Mouse (Mus musculus) forebrain, embryonic 14.5 days (tissue): ENCODE data around the gene Slc25a26. TPM values are rescaled to one million over a fixed set of nuclear protein-coding genes. Genes with fewer than 3 reads are reported as not detected.
A peak's percentile ranks its signal among the peaks of the same experiment; 100 is the strongest.

Experiments used
- ATAC-seq: fragments of 200-750 bp; cut with Nextera tagmentation; 2 replicates; pipeline ENCODE4 v1.8.0; 2017; ENCODE audit warnings: mild to moderate bottlenecking, moderate library complexity
- DNase-seq: peaks from one replicate; pipeline ENCODE4 v3.0.0-alpha.2; 2015; ENCODE audit warnings: low spot score
- H3K27ac ChIP-seq: fragments of 300-500 bp; sonication (generic); 2 replicates; pipeline ENCODE4 v1.5.1; 2014; ENCODE audit warnings: low read depth, mild to moderate bottlenecking, control low read depth, low read length, moderate library complexity
- H3K27me3 ChIP-seq: fragments of 300-500 bp; sonication (generic); replicated peaks from 2 replicates; pipeline ENCODE4 v1.6.1; 2014; ENCODE audit warnings: low read length, control low read depth, mixed read lengths; ENCODE audit not compliant: control insufficient read depth, insufficient read depth
- H3K36me3 ChIP-seq: fragments of 300-500 bp; sonication (generic); 2 replicates; pipeline ENCODE4 v1.6.1; 2014; ENCODE audit warnings: low read length, control low read depth; ENCODE audit not compliant: control insufficient read depth, insufficient read depth
- H3K4me1 ChIP-seq: fragments of 300-500 bp; sonication (generic); 2 replicates; pipeline ENCODE4 v1.6.1; 2014; ENCODE audit warnings: antibody characterized with exemption, low read length, control low read depth; ENCODE audit not compliant: control insufficient read depth, insufficient read depth
- H3K4me2 ChIP-seq: fragments of 300-500 bp; sonication (generic); 2 replicates; pipeline ENCODE4 v1.6.1; 2014; ENCODE audit warnings: mild to moderate bottlenecking, control low read depth, low read length
- H3K4me3 ChIP-seq: fragments of 300-500 bp; sonication (generic); 2 replicates; pipeline ENCODE4 v1.5.1; 2014; ENCODE audit warnings: low read depth, low read length, control low read depth
- H3K9ac ChIP-seq: fragments of 300-500 bp; sonication (generic); 2 replicates; pipeline ENCODE4 v1.6.1; 2014; ENCODE audit warnings: mild to moderate bottlenecking, low read length, control low read depth, moderate library complexity
- H3K9me3 ChIP-seq: fragments of 300-500 bp; sonication (generic); replicated peaks from 2 replicates; pipeline ENCODE4 v1.6.1; 2016; ENCODE audit warnings: low read length, control low read depth, mixed read lengths; ENCODE audit not compliant: control insufficient read depth
- WGBS: fragments of 180-500 bp; shearing (Covaris S2); extraction: QIAGEN DNeasy Blood & Tissue Kit; methylation state at CpG from one replicate; pipeline ENCODE4 v1.1.7; 2014; 5-methylcytosine and 5-hydroxymethylcytosine counted together
- polyA plus RNA-seq: library from polyadenylated mRNA; unstranded; fragments of >200 nt; fragmentation: Nextera tagmentation; extraction: Ambion mirVana; gene quantifications from 2 replicates; pipeline ENCODE4 v1.2.1, GENCODE M21; 2014

The Slc25a26 gene
- polyA plus RNA-seq, 1 experiment from 2014 or later: 7.4 TPM

DNA sequence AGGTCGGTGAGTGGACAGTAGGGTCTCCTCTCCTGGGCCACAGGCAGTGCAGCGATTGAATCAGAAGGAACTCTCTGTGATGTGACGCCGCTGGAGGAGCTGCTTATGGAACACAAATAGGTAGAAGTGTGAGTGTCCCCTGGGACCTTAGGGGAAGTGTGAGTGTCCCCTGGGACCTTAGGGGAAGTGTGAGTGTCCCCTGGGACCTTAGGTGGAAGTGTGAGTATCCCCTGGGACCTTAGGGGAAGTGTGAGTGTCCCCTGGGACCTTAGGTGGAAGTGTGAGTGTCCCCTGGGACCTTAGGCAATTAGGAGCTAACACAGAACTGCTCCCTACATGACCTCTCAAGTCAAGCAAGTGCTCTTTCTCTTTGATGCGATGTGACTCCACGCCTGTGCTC lies 18.0 kb downstream of the Slc25a26 start:
- Histone ChIP-seq H3K4me2 (no peak overlapping the region), H3K4me1 (no peaks in the 10 kb centered on the region), H3K4me3 (no peak overlapping the region), H3K27ac (no peak overlapping the region), H3K27me3 (no peaks in the 10 kb centered on the region), H3K36me3 (no peaks in the 10 kb centered on the region), H3K9ac (no peak overlapping the region), H3K9me3 (no peaks in the 10 kb centered on the region)
- 93% methylated on average over 6 of the region's 6 CpGs for WGBS
- ATAC-seq (no peak), DNase-seq (no peak)

DNA sequence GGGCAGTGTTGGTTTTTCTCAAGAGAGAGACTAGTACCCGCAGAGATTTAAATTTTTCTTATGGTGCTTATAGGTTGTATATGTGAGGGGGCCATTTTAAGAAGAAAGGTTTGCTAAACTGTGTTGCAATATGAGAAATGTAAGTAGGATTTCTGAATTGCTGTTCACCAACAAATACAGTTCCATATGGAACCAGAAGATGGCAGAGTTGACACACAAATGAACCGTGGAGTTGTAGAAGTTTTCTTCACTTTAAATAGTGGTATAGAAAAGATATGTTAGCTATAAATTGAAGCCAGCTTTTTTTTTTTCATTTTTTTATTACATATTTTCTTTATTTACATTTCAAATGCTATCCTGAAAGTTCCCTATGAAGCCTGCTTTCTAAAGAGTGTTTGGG lies 24.2 kb downstream of the Slc25a26 start:
- peak; percentile 81 for DNase-seq
- no peaks in the 10 kb centered on the region for H3K36me3 ChIP-seq
- H3K27ac ChIP-seq: no peak overlapping the region
- no peak overlapping the region for H3K9ac ChIP-seq
- no peaks in the 10 kb centered on the region for H3K4me1 ChIP-seq
- WGBS: 39% methylated on average over 2 of the region's 2 CpGs
- no peak for ATAC-seq
- no peak overlapping the region for H3K4me3 ChIP-seq
- H3K27me3 ChIP-seq: no peaks in the 10 kb centered on the region
- no peak overlapping the region for H3K4me2 ChIP-seq
- H3K9me3 ChIP-seq: no peaks in the 10 kb centered on the region

DNA sequence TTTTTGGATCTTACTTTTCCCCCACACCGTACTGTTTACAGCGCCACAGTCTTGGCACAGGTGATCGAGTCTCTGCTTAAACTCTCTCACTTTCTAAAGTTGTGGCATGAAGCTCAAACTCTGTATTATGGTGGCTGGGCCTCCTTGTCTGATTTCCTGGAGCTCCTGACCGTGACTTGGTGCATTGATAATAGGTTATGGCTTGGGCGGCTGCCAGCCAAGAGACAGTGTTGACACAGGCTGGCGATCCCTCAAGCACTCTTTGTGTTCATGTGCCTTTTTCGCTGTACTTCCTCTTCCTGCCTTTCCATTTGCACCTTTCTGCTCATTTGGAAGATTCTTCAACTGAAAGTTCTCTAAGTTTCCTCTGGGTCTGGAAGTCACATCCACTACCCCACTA lies 30.6 kb downstream of the Slc25a26 start:
- Histone ChIP-seq H3K9ac (no peak overlapping the region), H3K4me3 (no peak overlapping the region), H3K4me1 (no peaks in the 10 kb centered on the region), H3K27me3 (no peaks in the 10 kb centered on the region), H3K9me3 (no peaks in the 10 kb centered on the region), H3K27ac (no peak overlapping the region), H3K36me3 (no peaks in the 10 kb centered on the region), H3K4me2 (no peak overlapping the region)
- ATAC-seq (no peak), DNase-seq (no peak)
- 72% methylated on average over 7 of the region's 7 CpGs for WGBS

DNA sequence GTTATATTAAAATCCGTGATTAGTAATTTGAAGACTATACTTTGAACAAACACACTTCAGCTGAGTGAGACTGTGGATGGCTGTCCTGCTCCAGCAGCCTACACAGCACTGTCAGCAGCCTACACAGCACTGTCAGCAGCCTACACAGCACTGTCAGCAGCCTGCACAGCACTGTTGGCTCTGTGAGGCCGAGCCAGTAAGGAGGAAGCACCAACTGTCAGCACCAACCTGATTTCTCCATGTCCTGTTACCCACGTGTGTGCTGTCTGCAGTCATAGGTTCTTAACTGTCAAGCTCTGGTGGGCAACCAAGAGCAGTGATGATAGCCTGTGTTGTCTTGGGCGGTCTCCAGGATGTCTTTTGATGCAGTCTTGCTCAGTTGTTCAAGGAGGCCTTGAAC lies 32.0 kb downstream of the Slc25a26 start:
- no peak overlapping the region for H3K9ac ChIP-seq
- DNase-seq (no peak), ATAC-seq (no peak)
- no peaks in the 10 kb centered on the region for H3K9me3 ChIP-seq
- H3K27me3 ChIP-seq: no peaks in the 10 kb centered on the region
- no peak overlapping the region for H3K4me2 ChIP-seq
- H3K4me1 ChIP-seq: no peaks in the 10 kb centered on the region
- H3K36me3 ChIP-seq: no peaks in the 10 kb centered on the region
- H3K27ac ChIP-seq: no peak overlapping the region
- 88% methylated on average over 4 of the region's 4 CpGs for WGBS
- no peak overlapping the region for H3K4me3 ChIP-seq

DNA sequence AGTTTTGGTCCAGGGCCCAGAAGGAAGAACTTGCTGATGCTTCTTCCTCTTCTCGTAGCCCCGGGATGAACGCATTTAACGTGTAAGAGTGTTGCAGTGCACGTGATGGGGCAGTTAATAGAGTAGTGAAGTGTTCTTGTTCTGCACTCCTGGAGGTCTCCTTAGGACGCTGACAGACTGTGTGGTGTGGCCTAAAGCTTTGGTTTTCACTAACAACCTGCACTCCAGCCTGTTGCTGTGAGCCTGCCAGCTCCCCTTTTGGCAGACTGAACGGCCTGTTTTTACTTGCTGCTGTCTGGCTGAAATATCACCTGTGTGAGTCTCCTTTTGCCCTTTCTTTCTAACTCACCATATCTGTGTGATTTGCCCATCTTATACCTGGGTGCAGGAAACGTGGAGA lies 36.3 kb downstream of the Slc25a26 start:
- Histone ChIP-seq H3K36me3 (no peaks in the 10 kb centered on the region), H3K27me3 (no peaks in the 10 kb centered on the region), H3K4me1 (no peaks in the 10 kb centered on the region; the same call in 1 of the 2 replicates), H3K4me2 (no peak overlapping the region), H3K9me3 (no peaks in the 10 kb centered on the region), H3K9ac (no peak overlapping the region), H3K4me3 (no peak overlapping the region), H3K27ac (0 out of 2 replicates have a peak overlapping the region, but pooled peaks have one; percentile 5)
- DNase-seq: peak; percentile 40
- 40% methylated on average over 8 of the region's 8 CpGs for WGBS
- peak; percentile 37; the same call in 1 of the 2 replicates for ATAC-seq

DNA sequence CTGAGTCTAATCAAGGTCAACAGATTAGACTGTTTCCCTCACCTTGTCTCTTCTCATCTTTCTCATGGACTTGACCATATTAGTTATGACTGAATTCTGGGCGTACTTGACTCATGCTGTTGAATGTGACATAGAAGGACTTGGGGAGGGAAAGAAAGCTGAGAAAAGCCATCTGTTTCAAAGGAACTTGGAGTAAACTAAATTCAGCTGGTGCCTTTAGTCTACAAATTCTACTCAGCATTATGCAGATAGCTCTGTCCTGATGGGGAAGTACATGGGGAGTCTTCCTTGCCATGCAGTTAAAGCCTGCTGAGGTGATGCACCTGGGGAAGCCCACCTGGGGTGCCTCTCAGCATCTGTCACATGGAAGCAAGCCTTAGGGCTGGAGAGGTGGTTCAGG lies 37.5 kb downstream of the Slc25a26 start:
- ATAC-seq (no peak), DNase-seq (no peak)
- WGBS: 90% methylated on average over 1 of the region's 1 CpGs

DNA sequence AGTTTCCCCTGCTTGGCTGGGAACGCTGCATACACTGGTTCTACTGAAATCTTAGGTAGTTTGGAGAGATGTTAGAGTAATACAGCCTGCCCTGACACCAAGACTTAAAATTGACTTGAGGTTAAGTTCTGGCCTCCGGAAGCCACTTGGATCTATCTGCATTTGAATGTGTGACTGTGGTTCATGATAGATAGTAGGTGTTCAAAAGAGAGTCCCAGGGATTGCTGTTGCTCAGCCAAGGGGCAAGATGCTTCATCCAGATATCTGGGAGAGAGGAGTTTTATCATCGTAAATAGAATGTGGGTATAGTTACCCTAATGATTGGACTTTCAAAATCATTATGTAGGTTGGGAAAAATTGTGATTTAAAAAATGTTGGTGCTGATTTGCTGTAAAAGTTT lies 40.0 kb downstream of the Slc25a26 start:
- no peak for DNase-seq
- Histone ChIP-seq H3K27ac (no peak overlapping the region), H3K9ac (no peak overlapping the region), H3K4me1 (no peaks in the 10 kb centered on the region; the same call in 1 of the 2 replicates), H3K27me3 (no peaks in the 10 kb centered on the region), H3K9me3 (no peaks in the 10 kb centered on the region), H3K36me3 (no peaks in the 10 kb centered on the region), H3K4me3 (no peak overlapping the region), H3K4me2 (no peak overlapping the region)
- no peak for ATAC-seq
- WGBS: 82% methylated on average over 3 of the region's 3 CpGs

More for the DNA sequence above, 37.5 kb downstream of the Slc25a26 start:
- Histone ChIP-seq H3K9ac (no peak overlapping the region), H3K4me3 (no peak overlapping the region), H3K27me3 (no peaks in the 10 kb centered on the region), H3K27ac (no peak overlapping the region), H3K9me3 (no peaks in the 10 kb centered on the region), H3K36me3 (no peaks in the 10 kb centered on the region), H3K4me1 (no peaks in the 10 kb centered on the region; the same call in 1 of the 2 replicates), H3K4me2 (no peak overlapping the region)

DNA sequence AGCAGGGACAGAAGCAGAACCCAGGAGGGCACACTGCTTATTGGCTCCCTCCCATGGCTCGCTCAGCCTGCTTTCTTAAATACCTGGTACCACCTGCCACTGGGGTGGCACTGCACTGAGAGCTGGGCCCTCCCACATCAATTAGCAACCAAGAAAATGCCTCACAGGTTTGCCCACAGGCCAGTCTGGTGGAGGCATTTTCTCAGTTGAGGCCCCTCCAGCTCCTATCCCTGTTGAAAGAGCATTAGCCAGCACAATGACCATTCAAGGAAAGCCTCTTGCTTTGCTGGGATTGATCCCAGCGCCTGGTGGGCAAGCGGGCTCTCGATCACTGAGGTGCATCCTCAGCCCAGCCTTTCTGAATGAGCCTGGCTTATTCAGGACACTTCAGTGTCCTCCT lies 40.5 kb downstream of the Slc25a26 start:
- H3K4me2 ChIP-seq: no peak overlapping the region
- no peaks in the 10 kb centered on the region for H3K27me3 ChIP-seq
- no peaks in the 10 kb centered on the region; the same call in 1 of the 2 replicates for H3K4me1 ChIP-seq
- ATAC-seq: no peak
- H3K36me3 ChIP-seq: no peaks in the 10 kb centered on the region
- 14% methylated on average over 4 of the region's 4 CpGs for WGBS
- H3K27ac ChIP-seq: no peak overlapping the region
- no peak for DNase-seq
- no peaks in the 10 kb centered on the region for H3K9me3 ChIP-seq
- no peak overlapping the region for H3K4me3 ChIP-seq
- no peak overlapping the region for H3K9ac ChIP-seq

DNA sequence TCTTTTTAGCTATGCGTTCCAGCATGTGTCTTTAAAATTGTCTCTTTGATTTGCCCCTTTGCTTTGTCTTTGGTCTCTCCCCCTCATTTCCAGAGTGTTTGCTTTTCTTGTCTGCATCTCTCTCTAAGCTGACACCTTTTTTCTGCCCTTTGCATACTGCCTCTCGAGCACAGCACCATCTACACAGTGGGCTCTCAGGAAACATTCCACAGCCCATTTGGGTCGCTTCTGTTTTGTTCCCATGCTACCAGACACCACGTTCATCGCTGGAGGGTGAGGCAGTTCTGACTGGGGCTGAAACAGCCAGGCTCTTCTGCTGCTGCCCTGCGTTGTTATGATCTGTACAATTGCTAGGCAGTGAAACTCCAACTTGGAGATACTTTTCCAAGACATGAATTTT lies 41.0 kb downstream of the Slc25a26 start:
- ATAC-seq (no peak), DNase-seq (no peak)
- Histone ChIP-seq H3K9ac (no peak overlapping the region), H3K4me2 (no peak overlapping the region), H3K27me3 (no peaks in the 10 kb centered on the region), H3K36me3 (no peaks in the 10 kb centered on the region), H3K4me1 (no peaks in the 10 kb centered on the region; the same call in 1 of the 2 replicates), H3K27ac (no peak overlapping the region), H3K4me3 (no peak overlapping the region), H3K9me3 (no peaks in the 10 kb centered on the region)
- WGBS: 25% methylated on average over 6 of the region's 6 CpGs
